Mouse (Mus musculus) neural tube, embryonic 10.5 days (tissue): ENCODE data around the gene Glrx5.

Experiments
- DNase-seq: peaks from one replicate; pipeline ENCODE4 v3.0.0-alpha.2; 2017; ENCODE audit warnings: low spot score; ENCODE audit errors: extremely low spot score

The Glrx5 gene

DNA sequence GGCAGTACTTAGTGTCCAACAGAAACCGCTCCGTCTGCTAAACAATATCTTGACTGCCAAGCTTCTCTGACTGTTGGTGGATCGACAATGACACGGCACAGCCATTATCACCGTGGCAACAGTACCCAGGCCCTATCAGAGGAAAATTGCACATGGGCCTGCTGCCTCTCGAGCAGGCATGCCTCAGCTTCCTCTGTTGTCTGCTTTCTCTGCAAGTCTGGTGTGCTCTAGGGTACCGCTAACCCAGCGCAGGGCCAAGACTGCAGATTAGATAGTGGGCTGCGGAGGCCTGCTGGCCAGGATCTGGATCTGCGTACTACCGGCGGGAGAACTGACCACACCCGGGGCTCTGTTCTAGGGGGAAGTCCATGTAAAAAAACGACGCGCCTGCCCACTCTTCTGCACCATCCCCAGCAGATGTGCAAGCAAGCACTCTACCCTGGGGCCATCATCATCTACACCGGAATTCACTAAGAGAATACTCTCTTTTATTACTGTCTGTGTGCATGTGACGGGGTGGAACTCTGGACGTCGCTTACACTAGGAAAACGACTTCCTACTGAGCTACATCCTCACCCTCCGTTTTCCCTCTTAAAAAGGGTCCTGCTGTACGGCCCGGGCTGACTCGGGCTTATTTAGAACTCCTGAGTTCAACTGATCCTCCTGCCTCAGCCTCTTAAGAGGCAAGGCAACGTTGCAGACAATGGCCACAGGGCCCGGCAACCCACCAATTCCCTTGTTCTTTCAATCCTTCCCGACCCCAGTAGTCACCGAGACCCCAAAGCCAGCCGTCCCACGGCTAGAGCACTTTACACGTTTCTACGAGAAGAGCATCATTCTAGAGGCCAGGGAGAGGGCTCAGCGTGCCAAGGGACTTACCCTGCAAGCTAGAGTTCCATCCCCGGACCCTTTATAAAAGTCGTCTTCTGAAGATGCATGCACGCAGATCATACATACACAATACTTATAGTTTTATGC lies 1.1 kb upstream of the Glrx5 start:
- DNase-seq, result peak; percentile 34

DNA sequence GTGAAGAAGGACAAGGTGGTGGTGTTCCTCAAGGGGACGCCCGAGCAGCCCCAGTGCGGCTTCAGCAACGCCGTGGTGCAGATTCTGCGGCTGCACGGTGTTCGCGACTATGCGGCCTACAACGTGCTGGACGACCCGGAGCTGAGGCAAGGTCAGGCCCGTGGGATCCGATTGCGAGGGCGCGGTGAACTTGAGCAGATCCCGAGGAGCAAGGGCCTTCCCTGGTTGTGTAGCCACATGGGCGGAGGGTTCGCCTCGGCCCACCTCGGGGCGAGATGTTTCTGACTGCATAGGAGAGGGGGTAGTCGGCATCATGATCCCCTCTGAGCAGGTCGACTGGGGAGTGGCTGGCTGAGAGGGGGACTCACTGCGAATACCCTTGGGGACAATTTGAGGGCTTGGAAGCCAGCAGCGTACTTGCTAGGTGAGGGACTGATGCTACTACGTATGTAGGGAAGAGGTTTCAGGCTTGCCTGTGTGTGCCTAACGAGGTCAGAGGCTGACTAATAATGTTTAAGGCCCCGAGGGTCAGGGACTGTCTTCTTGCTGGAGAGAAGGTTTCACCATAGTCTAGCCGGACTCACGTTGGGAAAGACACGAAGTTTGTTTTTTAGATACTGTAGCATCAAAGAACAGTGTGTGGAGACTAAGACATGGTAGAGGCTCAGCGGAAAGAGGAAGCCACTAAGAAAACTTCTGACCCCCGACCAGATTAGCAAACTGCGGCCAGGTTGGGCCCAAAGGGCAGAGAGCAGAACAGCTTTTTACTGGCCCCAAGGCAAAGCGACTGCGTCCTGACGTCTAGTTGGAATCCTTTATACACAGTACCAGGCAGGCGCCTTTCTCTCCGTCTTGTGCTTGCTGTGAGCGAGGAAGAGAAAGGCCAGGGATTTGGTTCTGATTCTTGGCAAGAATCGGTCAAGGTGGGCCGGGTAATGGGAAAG lies 616 bp downstream of the Glrx5 start:
- no peak for DNase-seq

DNA sequence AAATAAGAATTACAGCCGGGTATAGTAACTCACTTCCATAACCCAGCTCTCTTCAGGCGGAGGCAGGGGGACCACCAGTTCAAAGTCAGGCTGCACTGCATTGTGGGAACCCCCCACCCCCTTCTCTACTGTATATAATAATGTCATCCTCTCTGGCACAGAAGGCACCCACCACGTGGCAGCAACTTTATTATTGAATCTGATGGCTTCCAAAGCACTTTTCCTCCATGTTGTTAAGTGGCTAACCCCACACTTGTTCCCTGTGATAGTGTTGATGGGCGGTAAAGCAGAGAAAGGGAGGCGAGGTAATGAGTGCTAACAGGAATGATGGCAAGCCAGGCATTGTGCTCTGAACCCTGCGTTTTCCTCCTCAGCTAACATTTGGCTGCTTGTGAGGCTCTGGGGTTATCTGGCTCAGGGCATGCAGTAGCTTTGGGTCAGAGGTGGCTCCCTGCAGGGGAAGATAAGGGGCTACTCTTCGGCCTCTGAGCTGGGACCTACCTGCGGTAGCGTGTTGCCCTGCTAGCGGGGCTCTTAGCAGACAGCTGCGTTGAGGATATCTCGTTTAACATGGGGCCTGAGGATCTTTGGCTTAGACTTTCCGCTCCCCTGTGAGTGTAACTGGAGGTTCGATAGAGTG lies 1.8 kb downstream of the Glrx5 start:
- no peak for DNase-seq

DNA sequence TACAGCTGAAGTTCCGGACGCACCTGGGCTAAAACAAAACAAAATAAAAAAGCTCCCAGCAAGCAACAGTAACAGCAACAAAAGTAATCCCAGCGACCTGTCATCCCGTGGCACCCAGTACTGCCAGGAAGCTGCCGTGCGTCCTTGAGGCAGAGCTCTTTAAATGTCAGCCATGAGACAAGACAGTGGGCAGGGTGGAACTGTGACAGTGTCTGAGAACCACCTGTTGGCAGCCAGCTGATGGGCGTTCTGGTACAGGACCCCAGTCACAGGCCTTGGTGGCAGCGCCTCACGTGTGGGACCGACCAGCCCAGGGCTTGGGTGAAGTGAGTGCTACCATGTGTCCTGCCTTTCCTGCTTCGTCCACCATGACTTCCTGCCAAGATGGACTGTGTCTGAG lies 5.7 kb downstream of the Glrx5 start:
- DNase-seq, result no peak

DNA sequence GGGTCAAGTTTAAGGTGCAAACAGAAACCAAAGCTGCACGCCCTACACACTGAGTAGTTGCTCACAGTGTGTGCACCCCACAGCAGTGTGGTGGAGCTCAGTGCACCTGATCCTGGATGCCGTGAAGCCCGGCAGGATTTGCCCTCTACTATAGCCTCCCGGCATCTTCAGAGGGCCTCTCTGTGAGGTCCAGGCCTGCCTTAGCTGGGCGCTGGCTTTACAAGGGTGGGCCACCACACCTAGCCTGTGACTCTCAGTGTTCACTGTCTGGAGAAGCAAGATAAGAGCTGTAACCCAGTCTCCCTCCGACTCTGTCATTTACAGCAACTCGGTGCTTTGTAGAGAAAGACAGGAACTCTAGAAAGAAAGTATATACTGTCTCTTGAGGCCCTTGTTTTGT lies 6.4 kb downstream of the Glrx5 start:
- no peak for DNase-seq

DNA sequence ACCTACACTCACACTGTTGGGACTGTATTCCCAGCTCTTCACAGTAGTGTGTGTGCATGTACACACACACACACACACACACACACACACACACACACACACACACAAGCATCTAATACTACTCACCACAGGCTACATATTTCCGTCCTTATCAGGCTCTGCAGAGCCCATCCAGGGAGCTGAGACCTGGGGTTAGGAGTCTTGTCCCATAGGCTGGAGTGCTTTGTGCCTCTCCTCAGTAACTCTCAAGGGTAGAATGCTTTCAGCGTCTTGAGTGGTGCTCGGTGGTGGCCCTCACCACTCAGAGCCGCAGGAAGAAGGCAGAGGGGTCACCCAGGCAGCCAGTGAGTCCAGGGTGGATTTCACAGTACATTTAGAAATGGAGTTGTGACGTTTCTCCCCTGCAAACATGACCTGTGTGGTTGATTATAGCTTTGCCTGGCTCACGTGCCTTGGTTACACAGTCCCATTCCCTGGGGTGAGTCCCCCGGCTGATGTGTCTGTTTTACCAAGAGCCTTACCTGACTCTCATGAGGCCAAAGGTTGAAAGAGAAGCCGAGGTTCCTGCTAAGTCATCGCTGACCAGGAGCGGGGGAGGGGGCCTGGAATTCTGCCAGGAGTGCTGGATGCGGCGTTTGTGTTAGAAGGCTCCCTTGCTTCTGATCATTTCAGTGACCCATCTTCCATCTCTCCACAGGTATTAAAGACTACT lies 7.2 kb downstream of the Glrx5 start:
- no peak for DNase-seq

DNA sequence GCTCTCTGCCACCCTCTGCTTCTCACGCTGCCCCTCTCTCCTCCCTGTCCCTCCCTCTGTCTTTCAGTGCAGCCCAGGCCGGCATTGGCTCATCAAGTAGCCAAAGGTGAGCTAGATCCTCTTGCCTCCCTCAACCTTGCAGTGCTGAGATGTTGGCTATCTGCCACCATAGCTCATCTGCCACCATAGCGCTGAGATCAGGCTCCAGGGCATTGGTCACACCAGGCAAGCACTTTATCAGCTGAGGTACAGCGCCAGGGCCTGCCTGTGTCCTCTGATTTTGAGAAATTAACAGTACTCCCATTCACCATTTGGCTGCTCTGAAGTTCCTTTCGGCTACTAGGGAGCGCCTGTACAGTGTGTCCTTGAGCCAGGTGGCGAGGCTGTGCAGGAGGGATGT lies 8.5 kb downstream of the Glrx5 start:
- no peak for DNase-seq

DNA sequence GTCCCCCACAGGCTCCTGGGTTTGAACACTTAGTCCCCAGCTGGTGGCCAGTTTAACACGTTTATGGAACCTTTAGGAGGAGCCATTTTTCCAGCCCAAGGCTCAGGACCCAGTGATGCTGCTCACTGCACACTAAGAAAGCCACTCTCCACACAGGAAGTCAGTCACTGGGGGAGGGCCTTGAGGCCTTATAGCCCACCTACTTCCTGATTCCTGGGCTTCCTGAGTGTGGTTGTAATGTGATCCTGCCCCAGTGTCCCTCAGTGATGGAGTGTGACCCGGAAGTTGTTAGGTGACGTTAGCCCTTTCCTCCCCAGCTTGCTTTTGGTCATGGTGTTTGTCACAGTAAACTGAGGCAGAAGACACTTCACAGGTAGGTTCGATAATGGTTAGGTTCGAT lies 10.6 kb downstream of the Glrx5 start:
- no peak for DNase-seq

DNA sequence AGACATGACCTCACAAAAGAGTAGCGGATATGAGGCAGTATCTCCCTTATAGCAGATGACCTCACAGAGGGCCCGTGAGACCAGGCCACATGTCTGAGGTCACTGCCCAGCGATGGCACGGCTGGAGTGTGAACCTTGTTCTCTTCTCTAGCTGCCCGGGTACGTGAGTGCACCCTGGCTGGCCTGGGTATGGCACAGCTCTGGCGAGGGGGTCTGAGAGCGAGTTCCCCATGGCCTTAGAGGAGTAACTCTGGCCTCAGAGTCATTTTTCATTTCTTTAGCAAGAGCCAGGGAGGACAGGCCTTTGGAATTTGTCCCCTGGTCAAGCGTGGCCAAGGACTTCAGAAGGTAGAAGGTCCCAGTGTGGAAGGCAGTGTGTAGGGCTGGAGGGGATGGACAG lies 12.3 kb downstream of the Glrx5 start:
- DNase-seq, result no peak

DNA sequence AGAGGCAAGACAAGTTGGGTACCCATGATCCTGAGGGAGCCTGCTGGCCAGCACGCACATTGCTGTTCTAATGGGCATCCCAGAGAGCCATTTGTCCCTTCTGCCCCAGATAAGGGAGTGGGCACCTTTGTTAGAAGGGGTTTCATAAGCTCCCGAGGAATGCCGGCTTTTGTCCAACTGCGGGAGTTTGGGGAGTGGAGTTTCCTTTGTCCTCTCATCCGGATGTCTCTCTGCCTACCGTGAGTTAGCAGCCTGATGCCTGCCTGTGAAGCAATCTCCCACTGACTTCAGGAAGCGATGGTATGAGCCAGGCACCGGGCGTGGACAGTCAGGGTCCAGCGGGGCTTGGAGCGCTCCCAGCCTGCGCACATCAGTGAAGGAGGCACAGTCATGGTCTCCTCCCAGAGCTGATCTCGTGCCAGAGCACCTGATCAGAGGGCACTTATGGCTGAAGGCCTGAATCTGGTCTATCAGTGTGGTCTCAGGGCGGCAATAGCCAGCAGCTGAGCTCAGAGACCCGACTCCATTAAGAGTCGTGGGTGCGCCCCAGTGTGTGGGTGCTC lies 15.9 kb downstream of the Glrx5 start:
- no peak for DNase-seq

DNA sequence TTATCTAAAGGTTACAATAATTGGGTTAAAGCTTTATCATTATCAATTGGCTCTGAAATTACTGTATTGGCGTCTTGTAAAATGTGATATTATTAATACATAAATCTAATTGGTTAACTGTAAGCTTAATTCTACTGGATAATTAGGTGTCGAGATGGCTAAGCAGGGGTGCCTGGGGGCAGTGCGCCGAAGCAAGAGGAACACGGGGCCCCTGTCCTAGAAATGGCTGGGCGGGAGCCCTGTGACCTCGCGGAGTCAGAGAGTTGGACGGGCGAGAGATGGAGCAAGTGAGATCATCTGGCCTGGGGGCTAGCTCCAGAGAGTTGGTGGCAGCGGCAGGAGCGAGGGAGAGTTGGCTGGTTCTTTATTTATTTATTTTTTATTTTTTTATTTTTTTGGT lies 17.3 kb downstream of the Glrx5 start:
- no peak for DNase-seq

DNA sequence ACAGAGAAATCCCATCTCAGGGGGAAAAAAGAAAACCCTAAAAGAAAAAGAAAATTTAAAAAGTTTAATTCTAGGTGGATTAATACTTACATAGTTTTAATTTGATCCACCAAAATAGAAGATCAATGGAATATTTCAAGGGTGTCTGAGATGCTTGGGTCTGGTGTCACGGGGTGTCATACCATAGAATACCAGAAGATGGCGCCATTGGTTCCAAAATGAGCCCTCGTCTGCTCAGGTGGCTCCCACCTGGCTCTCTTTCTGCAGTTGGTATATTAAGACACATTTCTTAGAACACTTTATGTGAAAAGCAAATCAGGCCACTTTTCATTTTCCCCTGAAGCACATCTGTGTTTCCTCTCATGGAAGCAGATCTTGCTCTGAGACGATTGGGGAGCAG lies 18.4 kb downstream of the Glrx5 start:
- DNase-seq, result peak; percentile 59

DNA sequence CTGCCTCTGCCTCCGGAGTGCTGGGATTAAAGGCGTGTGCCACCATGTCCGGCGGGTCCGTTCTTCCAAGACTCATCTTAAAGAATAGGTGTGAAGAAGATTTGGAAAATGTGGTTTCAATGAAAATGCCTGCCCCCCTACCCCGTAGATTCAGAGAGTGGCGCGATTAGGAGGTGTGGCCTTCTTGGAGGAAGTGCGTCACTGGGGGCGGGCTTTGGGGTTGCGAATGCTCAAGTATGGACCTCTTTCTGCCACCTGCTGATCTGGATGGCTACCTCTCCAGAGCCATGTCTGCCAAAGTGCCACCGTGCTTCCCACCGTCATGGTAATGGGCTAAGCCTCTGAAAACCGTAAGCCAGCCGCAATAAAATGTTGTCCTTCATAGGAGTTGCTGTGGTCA lies 21.6 kb downstream of the Glrx5 start:
- no peak for DNase-seq

DNA sequence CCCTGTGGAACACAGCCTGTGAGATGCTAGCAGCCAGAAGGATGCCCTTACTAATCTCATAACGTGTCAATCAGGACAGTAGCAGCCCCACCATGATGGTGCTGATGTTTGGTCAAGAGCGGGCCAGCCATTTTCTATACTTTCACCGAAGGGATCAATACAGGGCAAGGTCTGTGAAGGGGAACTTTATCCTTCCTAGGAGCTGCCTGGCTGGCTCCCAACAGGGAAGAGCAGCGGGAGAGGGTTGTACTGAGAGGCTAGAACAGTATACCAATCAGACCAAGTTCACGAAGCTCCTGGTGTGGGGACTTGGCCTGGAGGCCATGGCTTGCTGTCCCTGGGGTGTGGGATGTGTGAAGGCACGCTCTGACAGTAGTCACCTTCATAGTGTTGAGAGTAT lies 22.8 kb downstream of the Glrx5 start:
- DNase-seq, result no peak

DNA sequence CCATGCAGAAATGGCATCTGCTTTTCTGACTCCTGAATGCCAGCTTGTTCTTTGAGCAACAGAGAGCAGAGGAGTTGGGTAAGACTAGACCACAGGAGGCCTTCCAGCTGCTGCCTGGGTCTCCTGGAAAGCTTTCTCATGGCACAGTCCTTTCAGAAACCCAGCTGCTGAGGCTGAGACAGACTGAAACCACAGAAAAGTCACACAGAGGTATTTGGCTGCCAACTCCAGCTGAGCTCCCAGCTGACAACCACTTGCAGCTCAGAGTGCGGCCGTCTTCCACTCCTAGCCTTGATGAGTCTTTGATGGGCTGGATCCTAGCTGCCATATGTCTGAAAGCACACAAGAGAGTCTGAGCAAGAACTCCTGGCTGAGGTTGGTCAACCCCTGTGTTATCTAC lies 27.5 kb downstream of the Glrx5 start:
- DNase-seq, result no peak

DNA sequence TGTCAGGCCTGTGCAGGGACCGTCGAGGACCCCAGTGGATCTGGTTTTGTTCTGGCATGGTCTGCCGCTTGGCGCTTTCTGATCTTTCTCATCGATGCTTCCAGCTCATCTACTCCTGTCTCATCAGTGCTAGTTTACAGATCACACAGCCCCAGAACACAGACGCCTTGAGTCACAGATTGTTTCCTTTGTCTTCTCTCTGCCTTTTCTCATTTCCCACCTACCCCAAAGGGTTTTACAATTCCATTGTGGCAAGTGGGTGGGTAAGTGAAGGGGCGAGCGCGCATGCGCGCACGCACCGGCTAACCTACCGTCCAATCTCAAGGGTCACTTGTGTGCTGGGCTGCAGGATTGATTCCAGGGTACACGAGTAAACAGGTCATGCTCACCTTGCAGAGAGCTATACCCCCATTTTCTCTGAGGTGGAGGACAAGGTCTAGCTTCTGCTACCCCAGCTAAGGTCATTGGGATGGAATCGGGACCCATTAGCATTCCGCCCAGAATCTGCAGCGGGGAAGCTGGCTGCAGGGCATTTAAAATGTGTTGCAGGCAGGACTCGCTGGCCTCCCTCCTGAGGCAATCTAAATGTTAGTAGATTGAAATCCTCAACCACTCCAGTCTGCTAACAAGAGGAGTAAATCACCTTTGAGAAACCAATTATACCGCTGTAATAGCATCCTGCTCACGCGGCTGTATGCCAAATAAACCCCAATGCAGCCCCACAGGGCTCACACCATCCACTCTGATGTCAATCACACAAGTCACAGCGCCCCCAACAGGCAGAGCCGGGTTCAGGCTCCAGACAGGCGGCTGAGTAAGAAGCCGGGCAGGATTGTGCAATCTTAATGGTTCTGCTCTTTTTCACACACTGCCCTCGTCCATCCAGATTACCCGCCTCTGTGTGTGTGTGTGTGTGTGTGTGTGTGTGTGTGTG lies 31.0 kb downstream of the Glrx5 start:
- no peak for DNase-seq

DNA sequence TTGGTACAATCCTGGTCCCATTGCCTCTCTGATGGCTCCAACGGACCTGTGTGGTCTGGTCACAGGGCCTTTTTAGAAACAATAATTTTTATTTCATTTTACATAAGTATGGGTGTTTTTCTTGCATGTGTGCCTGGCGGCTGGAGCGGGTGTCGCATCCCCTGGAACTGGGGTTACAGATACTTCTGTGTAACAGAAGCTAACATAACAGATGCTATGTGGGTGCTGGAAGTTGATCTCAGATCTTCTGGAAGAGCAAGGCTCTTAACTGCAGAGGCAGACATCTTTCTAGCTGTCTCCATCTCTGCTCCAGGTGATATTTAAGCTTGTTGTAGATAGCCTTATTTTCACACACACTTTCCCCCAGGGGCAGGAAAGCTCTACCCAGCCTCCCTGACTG lies 31.7 kb downstream of the Glrx5 start:
- no peak for DNase-seq

DNA sequence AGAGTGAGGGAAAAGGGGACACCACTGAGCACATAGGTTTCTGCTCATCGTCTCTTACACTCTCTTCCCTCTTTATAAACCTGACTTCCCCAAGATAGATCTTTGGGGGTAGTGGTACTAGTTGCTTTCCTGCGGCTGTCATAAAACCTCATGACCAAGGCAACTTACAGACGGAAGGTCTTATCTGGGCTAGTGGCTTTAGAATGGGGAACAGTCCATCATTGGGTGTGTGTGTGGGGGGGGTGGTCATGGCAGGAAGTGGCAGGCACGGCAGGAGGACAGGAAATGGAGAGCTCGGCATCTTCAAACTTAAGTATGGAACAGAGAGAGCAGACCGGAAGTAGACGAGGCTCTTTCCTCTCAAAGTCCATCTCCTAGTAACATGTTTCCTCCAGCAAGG lies 32.6 kb downstream of the Glrx5 start:
- no peak for DNase-seq

DNA sequence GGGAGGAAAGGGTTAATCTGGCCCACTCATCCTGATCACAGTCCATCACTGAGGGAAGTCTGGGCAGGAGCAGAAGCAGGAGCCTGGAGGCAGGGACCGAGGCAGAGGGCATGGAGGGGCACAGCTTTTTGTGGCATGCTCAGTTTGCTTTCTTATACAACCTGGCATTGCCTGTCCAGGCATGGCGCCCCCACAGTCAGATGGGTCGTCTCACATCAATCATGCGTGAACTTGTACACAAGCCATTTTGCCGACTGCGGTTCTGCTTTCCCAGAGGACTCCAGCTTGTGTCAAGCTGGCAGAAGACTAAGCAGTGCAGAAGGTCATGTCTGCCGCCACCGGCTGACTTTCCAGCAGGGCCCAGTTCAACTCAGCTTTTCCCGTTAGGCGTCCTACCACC lies 34.0 kb downstream of the Glrx5 start:
- DNase-seq, result no peak

DNA sequence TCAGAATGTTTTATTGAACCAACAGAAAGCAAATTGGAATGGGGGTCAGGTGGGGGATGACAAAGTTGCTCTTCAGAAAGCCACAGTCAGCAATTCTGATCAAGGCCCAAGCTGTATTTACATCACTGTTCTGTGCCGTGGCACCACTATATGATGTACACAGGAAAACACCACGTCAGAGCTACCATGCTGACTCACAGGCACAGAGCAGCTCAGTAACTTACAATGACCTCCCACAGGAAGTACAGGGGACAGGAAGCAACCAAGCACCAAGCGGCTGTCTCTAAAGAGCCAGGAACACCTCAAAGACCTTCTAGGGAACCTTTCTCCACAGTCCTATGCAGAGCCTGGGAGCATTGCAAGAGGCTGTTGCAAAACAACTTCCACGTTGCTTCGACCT lies 36.4 kb downstream of the Glrx5 start:
- no peak for DNase-seq
